Mouse (Mus musculus) embryonic facial prominence, embryonic 10.5 days (tissue): ENCODE measurements around the gene Zmat3. TPM values are rescaled to one million over a fixed set of nuclear protein-coding genes. Genes with fewer than 3 reads are reported as not detected.

ENCODE experiments used
- DNase-seq: peaks from one replicate; pipeline ENCODE4 v3.0.0-alpha.2; 2017; ENCODE audit warnings: low spot score
- H3K27ac ChIP-seq: fragments of 300-500 bp; sonication (generic); replicated peaks from 2 replicates; pipeline ENCODE4 v1.5.1; 2016; ENCODE audit warnings: mild to moderate bottlenecking
- H3K27me3 ChIP-seq: fragments of 300-500 bp; sonication (generic); replicated peaks from 2 replicates; pipeline ENCODE4 v1.6.1; 2016; ENCODE audit warnings: low read depth, mild to moderate bottlenecking; ENCODE audit not compliant: poor library complexity, severe bottlenecking
- H3K36me3 ChIP-seq: fragments of 300-500 bp; sonication (generic); replicated peaks from 2 replicates; pipeline ENCODE4 v1.6.1; 2016; ENCODE audit warnings: mild to moderate bottlenecking, moderate library complexity
- H3K4me1 ChIP-seq: fragments of 300-500 bp; sonication (generic); 2 replicates; pipeline ENCODE4 v1.6.1; 2016
- H3K4me3 ChIP-seq: fragments of 300-500 bp; sonication (generic); 2 replicates; pipeline ENCODE4 v1.5.1; 2016; ENCODE audit warnings: mild to moderate bottlenecking, moderate library complexity
- H3K9me3 ChIP-seq: fragments of 300-500 bp; sonication (generic); 2 replicates; pipeline ENCODE4 v1.6.1; 2016; ENCODE audit warnings: mild to moderate bottlenecking
- WGBS: fragments of 180-500 bp; shearing (Covaris S2); methylation state at CpG from one replicate; pipeline ENCODE4 v1.1.7; 2016; 5-methylcytosine and 5-hydroxymethylcytosine counted together
- polyA plus RNA-seq: library from polyadenylated mRNA; unstranded; fragments of >200 nt; fragmentation: Nextera tagmentation; extraction: Ambion mirVana; gene quantifications from 2 replicates; pipeline ENCODE4 v1.2.1, GENCODE M21; 2016

The Zmat3 gene
- polyA plus RNA-seq, 1 experiment from 2014 or later, result 5.2 TPM

GRCm38 (mm10) chr3:32364841-32365545 lies 821 bp downstream of the Zmat3 start:
- Histone ChIP-seq H3K27ac (peak overlapping the region; percentile 90), H3K4me1 (peaks cover 30% of the 10 kb centered on the region), H3K4me3 (peak overlapping the region; percentile 88), H3K27me3 (peaks cover 14% of the 10 kb centered on the region), H3K36me3 (0 out of 2 replicates have a peak, but pooled peaks cover 3% of the 10 kb centered on the region), H3K9me3 (no peaks in the 10 kb centered on the region)
- under 1% methylated on average over 54 of the region's 54 CpGs for WGBS
- peak; percentile 75 for DNase-seq

- DNase-seq, result no peak
- H3K4me3 ChIP-seq, result peak overlapping the region; percentile 88
- no peaks in the 10 kb centered on the region for H3K9me3 ChIP-seq
- WGBS, result 51% methylated on average over 4 of the region's 4 CpGs
- peaks cover 14% of the 10 kb centered on the region for H3K27me3 ChIP-seq
- 0 out of 2 replicates have a peak, but pooled peaks cover 3% of the 10 kb centered on the region for H3K36me3 ChIP-seq
- H3K27ac ChIP-seq, result peak overlapping the region; percentile 30; the same call in 1 of the 2 replicates
- peaks cover 30% of the 10 kb centered on the region for H3K4me1 ChIP-seq
Measured at GRCm38 (mm10) chr3:32364195-32364594, 1.6 kb downstream of the Zmat3 start.

GRCm38 (mm10) chr3:32361221-32361620 lies 4.6 kb downstream of the Zmat3 start:
- Histone ChIP-seq H3K4me1 (peaks cover 24% of the 10 kb centered on the region), H3K27me3 (peaks cover 5% of the 10 kb centered on the region), H3K27ac (no peak overlapping the region), H3K36me3 (peaks cover 11% of the 10 kb centered on the region), H3K4me3 (no peak overlapping the region), H3K9me3 (no peaks in the 10 kb centered on the region)
- WGBS, result 63% methylated on average over 6 of the region's 6 CpGs
- DNase-seq, result no peak

GRCm38 (mm10) chr3:32347881-32348280 lies 17.9 kb downstream of the Zmat3 start:
- WGBS, result 93% methylated on average over 6 of the region's 6 CpGs
- H3K4me3 ChIP-seq, result no peak overlapping the region
- H3K27ac ChIP-seq, result no peak overlapping the region
- no peaks in the 10 kb centered on the region for H3K9me3 ChIP-seq
- H3K27me3 ChIP-seq, result no peaks in the 10 kb centered on the region
- DNase-seq, result no peak
- no peaks in the 10 kb centered on the region for H3K4me1 ChIP-seq
- H3K36me3 ChIP-seq, result peaks cover 30% of the 10 kb centered on the region

- 86% methylated on average over 11 of the region's 11 CpGs for WGBS
- H3K9me3 ChIP-seq, result no peaks in the 10 kb centered on the region
- DNase-seq, result no peak
- peaks cover 43% of the 10 kb centered on the region for H3K36me3 ChIP-seq
- H3K4me3 ChIP-seq, result no peak overlapping the region
- H3K27me3 ChIP-seq, result no peaks in the 10 kb centered on the region
- H3K27ac ChIP-seq, result no peak overlapping the region
- H3K4me1 ChIP-seq, result no peaks in the 10 kb centered on the region
Measured at GRCm38 (mm10) chr3:32345249-32345648, 20.6 kb downstream of the Zmat3 start.

GRCm38 (mm10) chr3:32344825-32345224 lies 21.0 kb downstream of the Zmat3 start:
- no peak overlapping the region for H3K4me3 ChIP-seq
- H3K9me3 ChIP-seq, result no peaks in the 10 kb centered on the region
- 82% methylated on average over 5 of the region's 5 CpGs for WGBS
- no peaks in the 10 kb centered on the region for H3K27me3 ChIP-seq
- no peak overlapping the region for H3K27ac ChIP-seq
- DNase-seq, result no peak
- no peaks in the 10 kb centered on the region for H3K4me1 ChIP-seq
- peaks cover 43% of the 10 kb centered on the region for H3K36me3 ChIP-seq

- no peaks in the 10 kb centered on the region for H3K27me3 ChIP-seq
- H3K27ac ChIP-seq, result no peak overlapping the region
- no peaks in the 10 kb centered on the region for H3K9me3 ChIP-seq
- H3K4me3 ChIP-seq, result no peak overlapping the region
- no peak for DNase-seq
- peaks cover 40% of the 10 kb centered on the region for H3K36me3 ChIP-seq
- no peaks in the 10 kb centered on the region for H3K4me1 ChIP-seq
- WGBS, result 86% methylated on average over 12 of the region's 12 CpGs
Measured at GRCm38 (mm10) chr3:32343371-32343770, 22.4 kb downstream of the Zmat3 start.

GRCm38 (mm10) chr3:32341434-32341833 lies 24.4 kb downstream of the Zmat3 start:
- H3K27ac ChIP-seq, result no peak overlapping the region
- peaks cover 36% of the 10 kb centered on the region for H3K36me3 ChIP-seq
- WGBS, result 96% methylated on average over 19 of the region's 19 CpGs
- no peak for DNase-seq
- H3K4me3 ChIP-seq, result no peak overlapping the region
- H3K4me1 ChIP-seq, result no peaks in the 10 kb centered on the region
- no peaks in the 10 kb centered on the region for H3K9me3 ChIP-seq
- H3K27me3 ChIP-seq, result no peaks in the 10 kb centered on the region

- Histone ChIP-seq H3K27ac (no peak overlapping the region), H3K4me1 (no peaks in the 10 kb centered on the region), H3K9me3 (no peaks in the 10 kb centered on the region), H3K36me3 (peaks cover 25% of the 10 kb centered on the region), H3K4me3 (no peak overlapping the region), H3K27me3 (no peaks in the 10 kb centered on the region)
- DNase-seq, result no peak
- 83% methylated on average over 7 of the region's 7 CpGs for WGBS
Measured at GRCm38 (mm10) chr3:32338231-32338630, 27.6 kb downstream of the Zmat3 start.

- 87% methylated on average over 7 of the region's 7 CpGs for WGBS
- no peaks in the 10 kb centered on the region for H3K4me1 ChIP-seq
- no peak overlapping the region for H3K4me3 ChIP-seq
- DNase-seq, result no peak
- no peak overlapping the region for H3K27ac ChIP-seq
- H3K36me3 ChIP-seq, result peaks cover 21% of the 10 kb centered on the region
- no peaks in the 10 kb centered on the region for H3K27me3 ChIP-seq
- H3K9me3 ChIP-seq, result no peaks in the 10 kb centered on the region
Measured at GRCm38 (mm10) chr3:32337770-32338169, 28.0 kb downstream of the Zmat3 start.

GRCm38 (mm10) chr3:32334901-32335300 lies 30.9 kb downstream of the Zmat3 start:
- DNase-seq, result no peak
- H3K4me3 ChIP-seq, result no peak overlapping the region
- H3K9me3 ChIP-seq, result no peaks in the 10 kb centered on the region
- WGBS, result 92% methylated on average over 11 of the region's 11 CpGs
- no peaks in the 10 kb centered on the region for H3K27me3 ChIP-seq
- no peaks in the 10 kb centered on the region for H3K36me3 ChIP-seq
- no peaks in the 10 kb centered on the region for H3K4me1 ChIP-seq
- H3K27ac ChIP-seq, result no peak overlapping the region

GRCm38 (mm10) chr3:32333456-32334086 lies 32.2 kb downstream of the Zmat3 start:
- no peaks in the 10 kb centered on the region for H3K9me3 ChIP-seq
- H3K4me3 ChIP-seq, result no peak overlapping the region
- peak; percentile 77 for DNase-seq
- no peaks in the 10 kb centered on the region for H3K27me3 ChIP-seq
- 38% methylated on average over 7 of the region's 7 CpGs for WGBS
- H3K27ac ChIP-seq, result no peak overlapping the region
- H3K4me1 ChIP-seq, result no peaks in the 10 kb centered on the region
- H3K36me3 ChIP-seq, result no peaks in the 10 kb centered on the region

- Histone ChIP-seq H3K4me3 (no peak overlapping the region), H3K27ac (no peak overlapping the region), H3K9me3 (no peaks in the 10 kb centered on the region), H3K36me3 (no peaks in the 10 kb centered on the region), H3K4me1 (no peaks in the 10 kb centered on the region), H3K27me3 (0 out of 2 replicates have a peak, but pooled peaks cover 4% of the 10 kb centered on the region)
- DNase-seq, result no peak
- 67% methylated on average over 15 of the region's 15 CpGs for WGBS
Measured at GRCm38 (mm10) chr3:32317901-32318416, 47.9 kb downstream of the Zmat3 start.
